Mouse (Mus musculus) brain, embryonic 14.5 days (tissue): ENCODE measurements around the gene Cipc.

ENCODE experiments used
- CTCF ChIP-seq: fragments of 200-500 bp; IDR thresholded peaks from 2 replicates; pipeline ENCODE4 v1.5.1; 2012; ENCODE audit warnings: inconsistent platforms, mild to moderate bottlenecking, moderate library complexity, borderline replicate concordance; ENCODE audit not compliant: insufficient read depth, insufficient read length; ENCODE audit errors: extremely low read depth
- POLR2A ChIP-seq: fragments of 200-500 bp; IDR thresholded peaks from 2 replicates; pipeline ENCODE4 v1.6.1; 2012; ENCODE audit warnings: mild to moderate bottlenecking, inconsistent platforms, borderline replicate concordance; ENCODE audit not compliant: poor library complexity, insufficient read depth, insufficient read length, severe bottlenecking; ENCODE audit errors: extremely low read depth

DNA sequence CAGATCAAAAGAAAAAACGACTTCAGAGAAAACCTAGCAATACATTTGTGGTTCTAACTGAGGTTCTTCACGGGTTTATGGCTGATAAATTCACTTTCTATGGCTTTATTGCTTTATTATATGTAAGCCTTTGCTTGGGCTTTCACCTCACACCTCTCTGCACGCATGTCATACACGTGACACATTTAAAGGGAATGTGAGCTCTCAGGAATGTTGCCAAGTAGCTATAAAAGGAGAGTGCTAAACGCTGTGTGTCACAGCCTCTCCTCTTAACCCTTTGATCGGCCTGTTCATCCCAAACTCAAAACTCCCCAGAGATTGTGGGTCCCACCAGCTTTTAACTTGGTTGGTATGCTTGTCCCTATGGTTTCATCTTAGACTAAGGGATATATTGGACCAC is 1.8 kb downstream of the Cipc start:
- no peak for TF ChIP-seq CTCF
- no peak for TF ChIP-seq POLR2A
